Comparison of ENCODE assay signal across 8 mouse cellular contexts in genomic region chr13:54758045-54758755, GRCm38 (mm10). TPM values are rescaled to one million over a fixed set of nuclear protein-coding genes. Genes with fewer than 3 reads are reported as not detected.
A peak's percentile ranks its signal among the peaks of the same experiment; 100 is the strongest.
DNase-seq lines count a peak whose midpoint lies in the region; ATAC-seq and TF ChIP-seq lines count a peak whose summit lies in the region.

No protein-coding gene starts in this region.

- peak overlapping the region; percentile 47 for H3K4me3 ChIP-seq in layer of hippocampus, adult 2 months
- H3K4me3 ChIP-seq in lung, adult 2 months (replicated peaks; ENCODE audit: extremely low read depth, low read depth, low read length), result peak overlapping the region; percentile 2
- H3K4me3 ChIP-seq in neural tube, embryonic 15.5 days (replicated peaks), result peak overlapping the region; percentile 44

- H3K4me2 ChIP-seq in neural tube, embryonic 15.5 days, result peak overlapping the region; percentile 86

- ATAC-seq in neural tube, embryonic 15.5 days (ENCODE audit: low FRiP score), result peak; percentile 87

- H3K27ac ChIP-seq in layer of hippocampus, adult 2 months, result peak overlapping the region; percentile 96
- H3K27ac ChIP-seq in neural tube, embryonic 15.5 days (replicated peaks), result peak overlapping the region; percentile 93

- peaks cover 20% of the 10 kb centered on the region for H3K27me3 ChIP-seq in neural tube, embryonic 15.5 days (replicated peaks)

- WGBS in lung, adult 2 months, result 2% methylated on average over 43 of the region's 43 CpGs
- WGBS in neural tube, embryonic 15.5 days, result under 1% methylated on average over 43 of the region's 43 CpGs

- no peaks in the 10 kb centered on the region; the same call in 1 of the 2 replicates for H3K36me3 ChIP-seq in neural tube, embryonic 15.5 days

- H3K9ac ChIP-seq in neural tube, embryonic 15.5 days (replicated peaks), result peak overlapping the region; percentile 57

- TF ChIP-seq CTCF in layer of hippocampus, adult 2 months (conservative IDR thresholded peaks at IDR 0.05), result peak; percentile 79
- TF ChIP-seq CTCF in lung, adult 2 months (IDR thresholded peaks at IDR 0.05; ENCODE audit: insufficient read depth, low read length), result peak; percentile 52

- DNase-seq in Muller cell, postnatal 12 days (ENCODE audit: inconsistent ontology term), result peak; percentile 89
- DNase-seq in cerebellum, adult 8-10 months, result peak; percentile 95
- DNase-seq in forelimb bud, embryonic 11.5 days (ENCODE audit: low read depth, low spot score), result peak; percentile 95
- peak; percentile 87 for DNase-seq in heart, postnatal 4 days
- DNase-seq in layer of hippocampus, adult 2 months (ENCODE audit: low spot score in 2 of 2), result peak; percentile 91 to 92
- DNase-seq in lung, adult 2 months, result peak; percentile 15
- peak; percentile 76 for DNase-seq in testis, postnatal 14 days (ENCODE audit: low spot score)

- no peak for TF ChIP-seq POLR2A in lung, adult 2 months (IDR thresholded peaks at IDR 0.05; ENCODE audit: borderline replicate concordance, extremely low read depth, low read depth, low read length)

- no peaks in the 10 kb centered on the region for H3K9me3 ChIP-seq in neural tube, embryonic 15.5 days (replicated peaks)

- H3K4me1 ChIP-seq in lung, adult 2 months (ENCODE audit: control insufficient read depth, insufficient read depth, low read length), result 0 out of 2 replicates have a peak, but pooled peaks cover 3% of the 10 kb centered on the region
- peaks cover 61% of the 10 kb centered on the region for H3K4me1 ChIP-seq in neural tube, embryonic 15.5 days

RNA-seq across cellular contexts. Expression of gene Sncb, which starts 8.2 kb away (rescaled TPM):
- total RNA-seq in heart, postnatal 4 days (2021), result not detected
- 100 to 1,000 TPM; 655 to 657 TPM for total RNA-seq in layer of hippocampus, adult 2 months (2021)
- polyA plus RNA-seq in lung, adult 2 months (2012; rRNA removed), result not detected in 2 replicates
- 110 and 122 TPM in 2 replicates for polyA plus RNA-seq in neural tube, embryonic 15.5 days (2015; fragmentation: Nextera tagmentation; extraction: Ambion mirVana)

RNA-seq across cellular contexts. Expression of gene Gprin1, which starts 8.5 kb away (rescaled TPM):
- total RNA-seq in heart, postnatal 4 days (2021), result under 1 TPM; 0.10 to 0.11 TPM
- total RNA-seq in layer of hippocampus, adult 2 months (2021), result 100 to 1,000 TPM; 146 to 150 TPM
- polyA plus RNA-seq in lung, adult 2 months (2012; rRNA removed), result 0.07 and 0.09 TPM in 2 replicates
- polyA plus RNA-seq in neural tube, embryonic 15.5 days (2015; fragmentation: Nextera tagmentation; extraction: Ambion mirVana), result 10.3 and 21.6 TPM in 2 replicates

RNA-seq across cellular contexts. Expression of gene Eif4e1b, which starts 25.6 kb away (rescaled TPM):
- not detected for total RNA-seq in heart, postnatal 4 days (2021)
- not detected for total RNA-seq in layer of hippocampus, adult 2 months (2021)
- polyA plus RNA-seq in lung, adult 2 months (2012; rRNA removed), result not detected in 2 replicates
- polyA plus RNA-seq in neural tube, embryonic 15.5 days (2015; fragmentation: Nextera tagmentation; extraction: Ambion mirVana), result not detected in 2 replicates

RNA-seq across cellular contexts. Expression of gene Tspan17, which starts 31.0 kb away (rescaled TPM):
- 10 to 100 TPM in 1 of 2 experiments, 1 to 10 TPM in 1; 9.1 to 12.8 TPM for total RNA-seq in heart, postnatal 4 days (2021)
- 10 to 100 TPM; 96.7 to 97.7 TPM for total RNA-seq in layer of hippocampus, adult 2 months (2021)
- 32.1 and 34.7 TPM in 2 replicates for polyA plus RNA-seq in lung, adult 2 months (2012; rRNA removed)
- 112 and 137 TPM in 2 replicates for polyA plus RNA-seq in neural tube, embryonic 15.5 days (2015; fragmentation: Nextera tagmentation; extraction: Ambion mirVana)

RNA-seq across cellular contexts. Expression of gene Cdhr2, which starts 56.9 kb away (rescaled TPM):
- total RNA-seq in heart, postnatal 4 days (2021), result not detected
- total RNA-seq in layer of hippocampus, adult 2 months (2021), result under 1 TPM; 0.33 to 0.44 TPM
- polyA plus RNA-seq in lung, adult 2 months (2012; rRNA removed), result 0.05 and 1.1 TPM in 2 replicates
- 0.22 and 1.4 TPM in 2 replicates for polyA plus RNA-seq in neural tube, embryonic 15.5 days (2015; fragmentation: Nextera tagmentation; extraction: Ambion mirVana)

Comparison
In these comparisons a context has a peak if more than half of its experiments do, and no peak if none do; other contexts are left out.
1. Peak in every context shown above with its lines: DNase-seq, ATAC-seq, H3K4me3 ChIP-seq and H3K27ac ChIP-seq.
2. DNase-seq: peak in every context shown above with its lines; median percentile 95 in cerebellum, adult 8-10 months; 95 in forelimb bud, embryonic 11.5 days; 92 in layer of hippocampus, adult 2 months; 89 in Muller cell, postnatal 12 days; 87 in heart, postnatal 4 days; 76 in testis, postnatal 14 days; 15 in lung, adult 2 months.
3. RNA of gene Sncb, which starts 8.2 kb away (total RNA-seq): 655 to 657 TPM in layer of hippocampus, adult 2 months; not detected in heart, postnatal 4 days; every median in the first group is over 100 times any median in the second.
4. RNA of gene Gprin1, which starts 8.5 kb away (total RNA-seq): 146 to 150 TPM in layer of hippocampus, adult 2 months; 0.10 to 0.11 TPM in heart, postnatal 4 days; every median in the first group is over 100 times any median in the second.